Mouse (Mus musculus): Measurements from ENCODE around the gene Taf3.

Taf3 gene

GRCm38 (mm10) chr2:9961708-9962107, 86.7 kb downstream of the Taf3 start:
- no peak for DNase-seq (ENCODE audit: low read depth, low spot score)

DNA sequence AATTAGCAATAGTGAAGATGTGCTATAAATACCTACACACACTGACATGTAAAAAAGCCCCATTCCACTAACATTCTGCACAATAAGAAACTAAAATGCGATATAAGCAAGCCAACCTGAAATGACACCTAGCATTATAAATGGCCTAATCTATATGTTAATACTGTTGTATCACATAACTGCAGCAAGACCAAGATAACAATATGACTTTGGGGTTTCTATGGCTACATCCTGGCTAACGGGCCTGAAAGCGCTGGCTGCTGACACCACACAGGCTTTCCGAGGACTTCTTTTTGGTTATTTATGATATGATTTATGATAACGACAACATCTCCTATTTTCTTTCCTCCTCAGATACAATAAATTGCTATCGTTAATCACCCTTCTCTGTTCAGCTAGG, 90.4 kb downstream of the Taf3 start:
- no peak for DNase-seq (ENCODE audit: low read depth, low spot score)

DNA sequence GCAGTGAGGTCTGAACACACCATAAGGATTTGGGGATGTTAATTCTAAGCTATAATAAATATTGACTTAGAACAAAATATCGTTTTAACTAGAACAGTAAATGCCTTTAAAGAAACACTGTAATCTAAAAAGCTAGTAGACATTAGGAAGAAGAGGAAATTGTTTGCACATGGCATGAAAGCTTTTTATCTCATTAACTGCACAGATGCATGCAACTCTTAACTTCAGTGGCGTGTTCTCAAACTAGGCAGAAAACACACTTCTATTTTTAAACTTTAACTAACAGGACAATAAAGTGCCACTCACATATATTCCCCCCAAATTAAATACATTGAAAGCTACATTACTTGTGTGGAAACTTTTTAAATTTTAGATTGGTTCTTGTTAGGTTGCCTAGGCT, 91.8 kb downstream of the Taf3 start:
- no peak for DNase-seq (ENCODE audit: low read depth, low spot score)

GRCm38 (mm10) chr2:9955576-9956535, 92.5 kb downstream of the Taf3 start:
- no peak for DNase-seq (ENCODE audit: low read depth, low spot score)

DNA sequence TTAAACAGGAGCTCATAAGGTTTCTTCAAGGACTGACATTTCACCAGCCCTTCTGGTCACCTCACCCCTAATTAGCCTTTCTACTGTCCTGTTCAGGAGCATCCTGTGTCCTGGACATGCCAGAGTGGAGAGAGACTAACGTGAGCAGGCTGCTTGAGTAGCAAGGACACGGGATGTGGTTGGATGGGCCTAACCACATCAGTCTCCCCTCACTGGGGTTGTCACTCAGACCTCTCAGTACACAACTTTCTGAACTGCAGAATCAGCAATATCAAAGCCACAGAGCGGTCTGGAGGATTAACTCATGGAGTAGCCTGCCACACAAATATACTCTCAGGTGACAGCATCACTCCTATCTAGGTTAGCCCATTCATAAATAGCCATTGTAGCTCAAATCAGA, 101.7 kb downstream of the Taf3 start:
- no peak for DNase-seq (ENCODE audit: low read depth, low spot score)

DNA sequence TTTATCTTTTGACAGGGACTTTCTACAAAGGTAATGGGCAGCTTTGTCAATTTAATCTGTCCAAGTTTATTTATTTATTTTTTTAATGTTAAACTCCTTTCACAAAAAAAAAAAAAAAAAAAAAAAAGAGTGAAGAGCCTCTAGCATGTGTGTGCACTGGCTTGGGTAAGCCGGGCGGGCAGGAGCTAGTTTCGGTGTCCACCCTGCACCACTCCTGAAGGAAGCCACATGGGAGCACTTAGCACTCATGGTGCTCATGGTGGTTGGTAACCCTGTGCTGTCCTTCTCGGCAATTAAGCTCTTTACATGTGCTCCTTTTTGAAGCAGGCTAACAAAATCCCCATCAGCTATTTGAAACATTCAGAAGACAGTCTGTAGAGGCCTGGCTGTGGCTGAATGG, 102.8 kb downstream of the Taf3 start:
- no peak for DNase-seq (ENCODE audit: low read depth, low spot score)

DNA sequence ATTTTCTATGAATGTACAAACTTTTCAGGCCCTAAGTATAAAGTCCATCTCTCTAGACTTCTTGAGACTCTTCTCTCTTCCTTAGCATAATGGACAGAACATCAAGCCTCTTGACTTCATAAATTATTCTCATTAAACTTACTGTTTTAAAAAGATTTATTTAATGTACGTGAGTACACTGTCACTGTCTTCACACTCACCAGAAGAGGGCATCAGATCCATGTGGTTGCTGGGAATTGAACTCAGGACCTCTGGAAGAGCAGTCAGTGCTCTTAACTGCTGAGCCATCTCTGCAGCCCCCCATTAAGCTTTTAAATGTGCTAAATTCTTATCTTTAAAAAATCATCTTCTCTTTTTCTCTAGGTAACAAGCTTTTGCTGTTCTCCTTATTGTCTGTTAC, 105.4 kb downstream of the Taf3 start:
- no peak for DNase-seq (ENCODE audit: low read depth, low spot score)

GRCm38 (mm10) chr2:9939250-9939649, 109.1 kb downstream of the Taf3 start:
- DNase-seq (ENCODE audit: low read depth, low spot score): no peak

- DNase-seq (ENCODE audit: low read depth, low spot score): no peak
These were observed 112.4 kb downstream of the Taf3 start for GRCm38 (mm10) chr2:9935965-9936364.

DNA sequence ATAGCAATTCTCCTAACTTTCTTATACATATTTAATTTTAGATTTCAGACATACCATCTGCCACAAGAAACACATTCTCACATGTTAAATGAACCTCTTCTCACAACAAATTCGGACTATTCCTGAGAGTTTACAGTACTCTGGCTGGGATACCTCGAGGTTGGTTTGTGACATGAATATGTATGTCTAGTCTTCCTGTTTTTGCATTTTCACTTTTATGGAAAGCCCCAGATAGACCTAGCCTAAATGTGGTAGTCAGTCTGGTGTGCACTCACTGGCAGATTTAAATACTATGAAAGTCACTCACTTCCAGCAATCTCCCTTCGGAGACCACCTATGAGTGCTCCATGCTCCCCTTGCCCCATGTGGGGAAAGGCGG, 121.5 kb downstream of the Taf3 start:
- DNase-seq (ENCODE audit: low read depth, low spot score): no peak

- no peak for DNase-seq (ENCODE audit: low read depth, low spot score)
These were observed 122.0 kb downstream of the Taf3 start for GRCm38 (mm10) chr2:9926194-9926904.

GRCm38 (mm10) chr2:9918691-9919471, 129.5 kb downstream of the Taf3 start:
- no peak for DNase-seq (ENCODE audit: low read depth, low spot score)

- DNase-seq (ENCODE audit: low read depth, low spot score): peak; percentile 32
These were observed 130.8 kb downstream of the Taf3 start for GRCm38 (mm10) chr2:9917602-9918001.

DNA sequence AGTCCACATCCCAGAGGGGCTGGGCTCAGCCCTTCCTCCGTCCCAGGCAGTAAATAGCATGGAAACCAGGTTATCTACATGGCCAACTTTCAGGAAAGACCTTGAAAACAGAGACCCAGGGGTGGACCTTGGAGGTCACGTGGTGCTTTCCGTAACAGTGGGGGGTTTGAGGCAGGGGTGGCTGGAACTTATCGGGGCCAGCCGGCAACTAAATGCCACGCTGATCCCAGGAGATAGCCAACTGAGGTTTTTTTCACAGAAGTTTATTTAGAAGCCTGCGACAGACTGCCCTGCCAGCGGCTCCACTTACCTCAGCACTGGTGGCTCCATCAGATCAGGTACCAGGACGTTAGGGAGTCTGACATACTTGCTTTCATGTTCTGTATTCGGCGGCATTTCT, 142.4 kb downstream of the Taf3 start:
- DNase-seq (ENCODE audit: low read depth, low spot score): no peak

DNA sequence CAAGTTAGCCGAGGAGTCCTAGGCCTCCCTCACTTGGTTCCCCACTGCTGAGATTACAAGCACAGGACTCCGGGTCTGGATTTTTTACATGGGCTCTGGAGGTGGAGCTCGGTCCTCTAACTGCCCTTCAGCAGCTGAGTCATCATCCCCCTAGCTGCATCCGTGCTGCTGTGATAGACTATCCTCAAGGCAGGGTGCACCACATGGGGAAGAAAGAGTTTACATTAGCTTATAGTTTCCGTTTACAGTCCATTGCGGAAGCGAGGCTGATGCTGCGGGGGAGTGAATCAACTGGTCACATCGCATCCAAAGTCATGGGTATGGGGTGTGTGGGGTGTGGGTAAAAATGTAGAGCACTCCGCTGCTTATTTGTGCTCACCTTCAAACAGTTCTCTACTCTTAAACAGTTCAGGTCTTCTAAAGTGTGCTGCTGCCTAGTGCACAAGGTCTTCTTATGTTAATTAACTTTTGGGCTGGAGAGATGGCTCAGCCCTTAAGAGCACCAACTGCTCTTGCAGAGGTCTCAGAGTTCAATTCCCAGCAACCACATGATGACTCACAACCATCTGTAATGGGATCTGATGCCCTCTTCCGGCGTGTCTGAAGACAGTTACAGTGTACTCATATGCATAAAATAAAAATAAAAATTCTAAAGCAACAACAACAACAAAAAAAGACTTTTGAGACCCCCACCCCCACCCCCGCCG, 144.4 kb downstream of the Taf3 start:
- DNase-seq (ENCODE audit: low read depth, low spot score): no peak

GRCm38 (mm10) chr2:9897846-9898245, 150.6 kb downstream of the Taf3 start:
- DNase-seq (ENCODE audit: low read depth, low spot score): no peak

DNA sequence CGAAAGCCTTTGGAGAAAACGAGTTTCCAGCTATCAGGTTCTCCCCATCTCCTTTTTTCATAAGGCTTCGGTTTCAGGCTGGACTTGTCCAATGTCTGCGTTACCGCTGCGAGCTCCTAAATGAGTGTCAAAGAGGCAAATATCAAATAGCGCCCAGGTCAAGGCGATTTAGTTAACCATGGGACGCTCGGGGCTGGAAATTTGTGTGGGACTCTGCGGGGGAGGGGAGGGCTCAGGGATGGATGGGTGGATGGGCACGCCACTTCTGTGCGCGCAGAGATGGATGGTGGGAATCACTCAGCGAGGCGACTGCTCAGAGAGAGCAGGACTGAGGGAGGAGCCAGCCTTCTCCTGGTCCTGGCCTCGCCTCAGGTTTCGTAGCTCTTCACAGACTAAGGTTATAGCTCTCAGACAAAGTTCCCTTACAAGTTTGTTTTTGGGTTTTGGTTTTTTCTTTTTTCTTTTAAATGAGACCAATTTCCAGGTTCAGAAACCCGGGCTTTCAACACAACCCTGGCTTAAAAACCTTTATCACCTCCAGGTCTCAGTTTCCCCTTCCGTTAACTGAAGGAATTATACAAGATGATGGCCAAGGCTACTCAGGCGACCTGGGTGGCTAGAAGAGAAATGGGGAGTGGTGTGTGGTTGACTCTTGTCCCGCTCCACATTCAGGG, 152.2 kb downstream of the Taf3 start:
- no peak for DNase-seq (ENCODE audit: low read depth, low spot score)

- no peak for DNase-seq (ENCODE audit: low read depth, low spot score)
These were observed 153.4 kb downstream of the Taf3 start for GRCm38 (mm10) chr2:9894836-9895593.

- no peak for DNase-seq (ENCODE audit: low read depth, low spot score)
These were observed 155.0 kb downstream of the Taf3 start for GRCm38 (mm10) chr2:9893272-9893953.

DNA sequence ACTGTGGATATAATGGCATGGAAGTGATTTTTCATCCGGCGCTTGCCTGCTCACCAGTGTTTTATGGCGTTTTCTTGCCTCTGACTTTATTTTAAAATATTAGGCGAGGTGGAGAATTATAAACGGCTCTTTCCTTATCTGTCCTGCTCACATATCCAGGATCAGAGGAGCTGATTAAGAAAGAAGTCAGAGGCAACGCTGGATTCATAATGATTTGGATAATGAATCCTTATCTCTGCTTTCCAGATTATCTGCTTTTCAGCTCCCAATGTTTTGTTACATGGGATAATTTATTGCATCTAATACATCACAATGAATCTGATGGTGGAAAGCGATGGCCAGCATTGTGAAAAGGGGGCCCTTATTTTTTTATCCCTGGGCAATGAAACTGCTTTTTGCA, 155.9 kb downstream of the Taf3 start:
- DNase-seq (ENCODE audit: low read depth, low spot score): no peak

Data from brain, adult 2 months (tissue).